ENCODE assay signal across 11 mouse cellular contexts in genomic region chr7:65880666-65881289, GRCm38 (mm10). TPM values are rescaled to one million over a fixed set of nuclear protein-coding genes. Genes with fewer than 3 reads are reported as not detected.
A peak's percentile ranks its signal among the peaks of the same experiment; 100 is the strongest.
DNase-seq lines count a peak whose midpoint lies in the region; ATAC-seq and TF ChIP-seq lines count a peak whose summit lies in the region.
"Had no signal": no experiment of that assay in that cellular context is flagged by ENCODE, and none has a peak within 500 bp of the region (broad histone marks: within the 10 kb centered on the region; RNA-seq: fewer than 3 reads in every experiment).

No protein-coding gene starts in this region.

- H3K36me3 ChIP-seq in heart, embryonic 13.5 days = no peaks in the 10 kb centered on the region
- H3K36me3 ChIP-seq in lung, embryonic 14.5 days (ENCODE audit: insufficient read depth) = no peaks in the 10 kb centered on the region
- no peaks in the 10 kb centered on the region for H3K36me3 ChIP-seq in erythroblast, embryonic 14.5 days (ENCODE audit: control insufficient read depth)
- no peaks in the 10 kb centered on the region for H3K36me3 ChIP-seq in neural tube, embryonic 15.5 days

- no peak for ATAC-seq in heart, embryonic 13.5 days (ENCODE audit: extremely low read depth, insufficient number of reproducible peaks, low FRiP score, low TSS enrichment)
- peak; percentile 75; the same call in 1 of the 2 replicates for ATAC-seq in lung, embryonic 14.5 days (ENCODE audit: insufficient read depth)
- no peak for ATAC-seq in neural tube, embryonic 15.5 days (ENCODE audit: low FRiP score)
- ATAC-seq: forebrain, embryonic 13.5 days; inflammation-experienced regulatory T-cells, adult 6 months had no signal

- no peaks in the 10 kb centered on the region for H3K9me3 ChIP-seq in heart, embryonic 13.5 days
- H3K9me3 ChIP-seq in lung, embryonic 14.5 days (ENCODE audit: low read depth, low read length) = no peaks in the 10 kb centered on the region
- no peaks in the 10 kb centered on the region for H3K9me3 ChIP-seq in erythroblast, embryonic 14.5 days (ENCODE audit: control insufficient read depth, low read length)
- no peaks in the 10 kb centered on the region for H3K9me3 ChIP-seq in neural tube, embryonic 15.5 days (replicated peaks)
- H3K9me3 ChIP-seq: forebrain, embryonic 13.5 days had no signal

- H3K4me3 ChIP-seq in heart, embryonic 13.5 days = no peak overlapping the region
- no peak overlapping the region for H3K4me3 ChIP-seq in lung, embryonic 14.5 days (ENCODE audit: low read depth, low read length)
- peak overlapping the region; percentile 35 for H3K4me3 ChIP-seq in erythroblast, embryonic 14.5 days (replicated peaks)
- no peak overlapping the region for H3K4me3 ChIP-seq in neural tube, embryonic 15.5 days (replicated peaks)
- no peak overlapping the region; the same call in 1 of the 2 replicates for H3K4me3 ChIP-seq in left cerebral cortex, adult 2 months
- H3K4me3 ChIP-seq: forebrain, embryonic 13.5 days had no signal

- intact Hi-C loops in left cerebral cortex, adult 2 months (cut with DNase I) = no loop called here

- peaks cover 71% of the 10 kb centered on the region for H3K27me3 ChIP-seq in heart, embryonic 13.5 days (replicated peaks)
- H3K27me3 ChIP-seq in lung, embryonic 14.5 days (ENCODE audit: insufficient read depth, low read length) = no peaks in the 10 kb centered on the region
- no peaks in the 10 kb centered on the region for H3K27me3 ChIP-seq in erythroblast, embryonic 14.5 days (ENCODE audit: control insufficient read depth)
- H3K27me3 ChIP-seq in neural tube, embryonic 15.5 days (replicated peaks) = no peaks in the 10 kb centered on the region
- H3K27me3 ChIP-seq: forebrain, embryonic 13.5 days had no signal

- no peak for TF ChIP-seq CTCF in lung, embryonic 14.5 days (IDR thresholded peaks at IDR 0.05; ENCODE audit: low read depth)
- TF ChIP-seq CTCF in left cerebral cortex, adult 2 months (IDR thresholded peaks at IDR 0.05) = no peak

- no peak overlapping the region for H3K27ac ChIP-seq in heart, embryonic 13.5 days (replicated peaks)
- H3K27ac ChIP-seq in lung, embryonic 14.5 days (ENCODE audit: low read depth) = no peak overlapping the region
- no peak overlapping the region for H3K27ac ChIP-seq in neural tube, embryonic 15.5 days (replicated peaks)
- no peak overlapping the region for H3K27ac ChIP-seq in left cerebral cortex, adult 2 months
- H3K27ac ChIP-seq: forebrain, embryonic 13.5 days had no signal

- peak overlapping the region; percentile 49 for H3K4me2 ChIP-seq in heart, embryonic 13.5 days
- H3K4me2 ChIP-seq in lung, embryonic 14.5 days = peak overlapping the region; percentile 46
- H3K4me2 ChIP-seq in neural tube, embryonic 15.5 days = peak overlapping the region; percentile 43

- peaks cover 30% of the 10 kb centered on the region for H3K4me1 ChIP-seq in heart, embryonic 13.5 days
- 0 out of 2 replicates have a peak, but pooled peaks cover 5% of the 10 kb centered on the region for H3K4me1 ChIP-seq in lung, embryonic 14.5 days (ENCODE audit: insufficient read depth)
- peaks cover 28% of the 10 kb centered on the region for H3K4me1 ChIP-seq in erythroblast, embryonic 14.5 days (ENCODE audit: control insufficient read depth)
- peaks cover 17% of the 10 kb centered on the region for H3K4me1 ChIP-seq in neural tube, embryonic 15.5 days

- 47% methylated on average over 5 of the region's 5 CpGs for WGBS in heart, embryonic 13.5 days
- WGBS in lung, embryonic 14.5 days = 41% methylated on average over 5 of the region's 5 CpGs
- 76% methylated on average over 5 of the region's 5 CpGs for WGBS in neural tube, embryonic 15.5 days

- no peak overlapping the region for H3K9ac ChIP-seq in heart, embryonic 13.5 days
- H3K9ac ChIP-seq in lung, embryonic 14.5 days = no peak overlapping the region
- H3K9ac ChIP-seq in neural tube, embryonic 15.5 days (replicated peaks) = no peak overlapping the region
- H3K9ac ChIP-seq: forebrain, embryonic 13.5 days had no signal

- no peak for DNase-seq in heart, adult 11 months
- peak; percentile 42 for DNase-seq in lung, embryonic 14.5 days
- no peak for DNase-seq in lung, postnatal 25 days (ENCODE audit: low spot score)
- no peak for DNase-seq in left cerebral cortex, adult 2 months (ENCODE audit: extremely low spot score in 1 of 2, low spot score in 2 of 2)
- DNase-seq in layer of hippocampus, adult 9-10 months (ENCODE audit: low spot score) = no peak

RNA-seq across cellular contexts. Expression of gene Pcsk6, which starts 19.2 kb away (rescaled TPM):
- 1.5 and 1.7 TPM in 2 replicates for polyA plus RNA-seq in heart, embryonic 13.5 days (2015; fragmentation: Nextera tagmentation; extraction: Ambion mirVana)
- polyA plus RNA-seq in lung, embryonic 14.5 days (2014; fragmentation: Nextera tagmentation; extraction: Ambion mirVana) = 8.9 and 9.2 TPM in 2 replicates
- polyA plus RNA-seq in erythroblast, embryonic 14.5 days (2012) = 0.12 TPM in 1 of 2 replicates, not detected in the other
- polyA plus RNA-seq in neural tube, embryonic 15.5 days (2015; fragmentation: Nextera tagmentation; extraction: Ambion mirVana) = 1.4 and 1.5 TPM in 2 replicates
- total RNA-seq in left cerebral cortex, adult 2 months (2021) = 1 to 10 TPM; 8.5 to 9.5 TPM
- total RNA-seq: neutrophil, adult 5-6 weeks had no signal
- polyA plus RNA-seq: inflammation-experienced regulatory T-cells, adult 6 months had no signal
